Mouse (Mus musculus): ENCODE data around the gene P2rx1. TPM values are rescaled to one million over a fixed set of nuclear protein-coding genes. Genes with fewer than 3 reads are reported as not detected.

The P2rx1 gene
- polyA plus RNA-seq, 1 experiment from 2014 or later: 2.3 TPM

DNA sequence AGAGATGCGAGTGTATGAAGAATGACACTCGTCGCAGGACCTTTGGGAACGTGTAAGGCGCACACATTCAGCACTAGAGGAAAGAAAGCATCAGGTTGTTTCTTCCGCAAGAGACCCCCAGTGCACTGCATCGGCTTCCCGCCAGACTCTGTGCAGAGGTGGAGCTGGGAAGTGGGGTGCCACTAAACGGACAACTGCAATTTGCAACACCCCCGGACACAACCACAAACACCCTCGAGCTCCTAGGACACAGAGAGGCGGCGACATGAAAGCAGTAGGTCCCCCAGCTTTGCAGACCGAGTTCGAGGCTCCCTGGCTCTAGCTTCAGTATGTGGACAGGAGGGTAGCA, 38.2 kb upstream of the P2rx1 start:
- 4% methylated on average over 15 of the region's 15 CpGs for WGBS
- H3K36me3 ChIP-seq: no peaks in the 10 kb centered on the region
- H3K27me3 ChIP-seq (replicated peaks): peaks cover 44% of the 10 kb centered on the region
- peak overlapping the region; percentile 53 for H3K4me3 ChIP-seq
- H3K4me2 ChIP-seq: peak overlapping the region; percentile 72
- peaks cover 49% of the 10 kb centered on the region for H3K4me1 ChIP-seq
- H3K9me3 ChIP-seq: no peaks in the 10 kb centered on the region
- H3K27ac ChIP-seq (replicated peaks): no peak overlapping the region
- H3K9ac ChIP-seq: peak overlapping the region; percentile 61
- ATAC-seq (ENCODE audit: extremely low read depth, insufficient number of reproducible peaks, low FRiP score, low TSS enrichment): no peak

DNA sequence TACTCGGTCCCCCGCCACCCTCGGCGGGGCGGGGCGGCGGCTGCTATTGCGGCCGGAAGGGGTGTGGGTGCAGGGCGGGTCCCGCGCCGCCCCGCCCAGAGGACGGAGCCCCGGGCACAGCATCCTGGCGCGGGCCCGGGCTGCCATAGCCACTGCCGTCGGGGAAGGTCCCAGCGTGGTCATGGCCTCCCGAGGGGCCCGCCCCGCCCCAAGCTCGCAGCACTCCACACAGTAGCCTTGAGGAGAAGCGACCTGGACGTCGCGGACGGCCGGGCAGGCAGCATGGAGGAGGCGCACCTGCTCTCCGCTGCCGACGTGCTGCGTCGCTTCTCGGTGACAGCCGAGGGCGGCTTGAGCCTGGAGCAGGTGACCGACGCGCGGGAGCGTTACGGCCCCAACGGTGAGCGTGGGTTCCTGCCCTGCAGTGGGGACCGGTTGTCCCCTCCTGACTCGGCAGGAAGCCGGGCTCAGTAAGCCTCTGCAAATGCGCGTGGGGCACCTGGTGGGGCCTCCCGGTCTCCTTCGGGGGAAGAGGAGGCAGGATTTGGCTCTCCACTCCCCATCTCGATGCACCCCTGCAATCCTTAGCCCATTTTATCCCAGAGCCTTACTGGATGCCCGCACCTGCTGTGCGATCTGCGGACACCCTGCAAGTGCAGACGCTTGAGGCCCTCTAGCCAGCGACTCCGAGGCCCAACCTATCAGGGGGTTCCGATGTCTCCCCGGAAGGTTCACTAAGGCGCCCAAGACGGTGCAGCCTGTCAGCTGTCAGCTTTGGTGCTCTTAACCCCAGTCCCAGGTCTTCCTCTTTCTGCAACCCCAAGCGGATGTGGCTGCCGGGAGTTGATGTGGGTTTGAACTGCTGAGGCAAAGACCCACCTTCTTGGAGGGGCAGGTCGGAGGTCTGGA, 37.6 kb upstream of the P2rx1 start, which contains the start of gene Atp2a3:
Atp2a3 (plus strand) TSS at position 98 of the 909 bp plus-strand sequence.
- Histone ChIP-seq H3K36me3 (no peaks in the 10 kb centered on the region), H3K4me1 (peaks cover 49% of the 10 kb centered on the region), H3K4me2 (peak within 1 kb of the TSS; percentile 72), H3K9ac (peak within 1 kb of the TSS; percentile 61), H3K4me3 (peak within 1 kb of the TSS; percentile 53), H3K9me3 (no peaks in the 10 kb centered on the region), H3K27me3 (replicated peaks) (peaks cover 51% of the 10 kb centered on the region), H3K27ac (replicated peaks) (no peak within 1 kb of the TSS)
- WGBS: 4% methylated on average over 70 of the region's 70 CpGs
- ATAC-seq (ENCODE audit: extremely low read depth, insufficient number of reproducible peaks, low FRiP score, low TSS enrichment): peak; percentile 5; the same call in 1 of the 2 replicates

DNA sequence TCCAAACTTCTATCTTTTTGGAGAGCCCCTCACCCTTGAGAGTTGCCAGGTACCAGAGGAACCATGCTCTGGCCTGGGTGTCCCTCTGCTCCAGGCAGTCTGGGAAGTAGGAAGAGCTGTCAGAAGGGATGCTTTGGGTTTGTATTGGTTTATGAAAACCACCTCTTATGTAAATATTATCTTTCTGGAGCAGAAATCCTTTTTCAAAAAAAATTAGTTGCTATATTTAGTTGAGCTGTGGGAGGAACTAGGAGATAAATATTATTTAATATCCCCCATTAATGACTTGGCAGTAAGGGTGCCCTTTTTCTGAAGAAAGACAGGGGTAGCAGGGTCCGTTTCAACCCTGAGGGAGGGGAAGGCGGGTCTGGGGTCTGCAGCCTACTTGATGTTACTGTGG, 36.5 kb upstream of the P2rx1 start:
- H3K27me3 ChIP-seq (replicated peaks): peaks cover 53% of the 10 kb centered on the region
- WGBS: 68% methylated on average over 2 of the region's 2 CpGs
- H3K4me2 ChIP-seq: no peak overlapping the region
- peaks cover 49% of the 10 kb centered on the region for H3K4me1 ChIP-seq
- no peak overlapping the region for H3K9ac ChIP-seq
- H3K27ac ChIP-seq (replicated peaks): peak overlapping the region; percentile 12; the same call in 1 of the 2 replicates
- H3K36me3 ChIP-seq: no peaks in the 10 kb centered on the region
- no peak for ATAC-seq (ENCODE audit: extremely low read depth, insufficient number of reproducible peaks, low FRiP score, low TSS enrichment)
- H3K4me3 ChIP-seq: no peak overlapping the region
- H3K9me3 ChIP-seq: no peaks in the 10 kb centered on the region

DNA sequence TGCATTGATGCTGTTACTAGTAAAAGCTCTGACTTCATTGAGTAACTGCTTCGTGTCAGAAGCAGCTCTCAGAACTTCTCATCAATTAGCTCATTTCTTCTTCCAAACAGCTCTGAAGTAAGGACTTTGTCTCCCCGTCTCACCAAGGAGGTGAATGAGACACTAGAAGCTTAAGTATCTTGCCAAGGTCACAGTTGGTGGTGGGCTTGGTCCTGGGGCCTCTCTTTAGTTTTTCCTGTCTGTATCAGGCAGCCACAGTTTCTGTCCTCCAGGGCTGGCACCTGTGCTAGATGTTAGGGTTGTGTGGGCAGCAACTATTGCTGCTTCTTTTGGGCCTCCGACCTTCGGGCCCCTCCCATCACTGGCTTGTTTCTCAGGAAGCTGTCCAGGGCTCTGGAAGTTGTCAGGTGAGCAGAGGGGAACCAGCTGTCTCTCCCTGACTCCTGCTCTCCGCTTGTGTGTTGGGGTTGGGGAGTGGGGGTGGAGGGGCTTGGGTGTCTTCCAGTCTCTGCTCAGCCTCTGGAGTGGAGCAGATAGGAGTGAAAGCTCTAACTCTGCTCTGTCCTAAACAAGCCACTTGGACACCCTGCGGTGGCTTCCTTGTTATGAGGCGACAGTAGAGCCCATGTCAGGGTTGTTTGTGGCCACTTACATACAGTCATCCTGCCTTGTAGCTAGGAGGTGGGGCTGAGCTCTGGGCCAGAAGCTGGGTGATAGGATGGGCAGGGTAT, 35.7 kb upstream of the P2rx1 start:
- no peak for ATAC-seq (ENCODE audit: extremely low read depth, insufficient number of reproducible peaks, low FRiP score, low TSS enrichment)

DNA sequence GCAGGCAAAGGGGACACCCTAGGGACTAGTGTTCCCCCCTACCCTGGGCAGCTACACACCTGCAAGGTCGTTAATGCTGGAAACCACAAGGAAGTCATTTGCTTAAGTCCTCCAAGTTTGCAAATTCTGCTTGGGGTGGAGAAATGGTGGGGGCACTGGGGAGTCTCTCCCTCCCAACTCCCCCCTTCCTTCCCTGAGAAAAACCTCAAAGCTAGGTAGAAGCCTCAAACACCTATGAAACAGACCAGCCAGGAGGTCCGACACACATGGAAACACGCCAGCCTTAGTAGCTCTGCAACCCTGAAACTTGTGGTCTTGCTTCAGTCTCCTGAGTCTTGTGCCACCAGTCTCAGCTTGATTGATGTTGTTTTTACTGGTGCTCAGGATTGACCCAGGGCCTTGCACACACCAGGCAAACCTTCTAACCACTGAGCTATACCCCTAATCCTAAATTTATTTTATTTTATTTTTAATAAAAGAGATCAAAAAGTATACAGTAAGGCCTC, 35.1 kb upstream of the P2rx1 start:
- no peaks in the 10 kb centered on the region for H3K36me3 ChIP-seq
- H3K9ac ChIP-seq: no peak overlapping the region
- 56% methylated on average over 3 of the region's 3 CpGs for WGBS
- H3K27ac ChIP-seq (replicated peaks): peak overlapping the region; percentile 12
- H3K4me1 ChIP-seq: peaks cover 49% of the 10 kb centered on the region
- H3K9me3 ChIP-seq: no peaks in the 10 kb centered on the region
- no peak for ATAC-seq (ENCODE audit: extremely low read depth, insufficient number of reproducible peaks, low FRiP score, low TSS enrichment)
- peaks cover 57% of the 10 kb centered on the region for H3K27me3 ChIP-seq (replicated peaks)
- no peak overlapping the region for H3K4me2 ChIP-seq
- no peak overlapping the region for H3K4me3 ChIP-seq

More for the DNA sequence above, 35.7 kb upstream of the P2rx1 start:
- H3K9me3 ChIP-seq: no peaks in the 10 kb centered on the region
- no peak overlapping the region for H3K4me3 ChIP-seq
- H3K4me1 ChIP-seq: peaks cover 49% of the 10 kb centered on the region
- H3K27ac ChIP-seq (replicated peaks): peak overlapping the region; percentile 12
- H3K9ac ChIP-seq: no peak overlapping the region
- 34% methylated on average over 7 of the region's 7 CpGs for WGBS
- no peaks in the 10 kb centered on the region for H3K36me3 ChIP-seq
- peak overlapping the region; percentile 2; the same call in 1 of the 2 replicates for H3K4me2 ChIP-seq
- H3K27me3 ChIP-seq (replicated peaks): peaks cover 58% of the 10 kb centered on the region

DNA sequence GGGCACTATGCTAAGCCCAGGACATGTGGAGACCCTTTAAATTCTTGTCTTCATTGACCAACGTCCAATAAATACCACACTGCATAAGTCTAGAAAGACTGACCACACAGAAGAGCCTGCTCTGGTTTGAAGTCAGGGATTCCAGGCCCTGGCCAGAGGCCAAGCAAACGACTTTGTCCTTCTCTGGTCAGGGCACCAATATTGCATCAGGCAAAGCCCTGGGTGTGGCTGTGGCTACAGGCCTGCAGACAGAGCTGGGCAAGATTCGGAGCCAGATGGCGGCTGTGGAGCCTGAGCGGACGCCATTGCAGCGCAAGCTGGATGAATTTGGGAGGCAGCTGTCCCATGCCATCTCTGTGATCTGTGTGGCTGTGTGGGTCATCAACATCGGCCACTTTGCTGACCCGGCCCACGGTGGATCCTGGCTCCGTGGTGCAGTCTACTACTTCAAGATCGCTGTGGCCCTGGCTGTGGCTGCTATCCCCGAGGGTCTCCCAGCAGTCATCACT, 23.9 kb upstream of the P2rx1 start:
- peaks cover 64% of the 10 kb centered on the region for H3K27me3 ChIP-seq (replicated peaks)
- no peak overlapping the region for H3K27ac ChIP-seq (replicated peaks)
- H3K36me3 ChIP-seq: no peaks in the 10 kb centered on the region
- H3K4me1 ChIP-seq: no peaks in the 10 kb centered on the region
- no peak overlapping the region for H3K4me3 ChIP-seq
- no peaks in the 10 kb centered on the region for H3K9me3 ChIP-seq
- 76% methylated on average over 13 of the region's 13 CpGs for WGBS
- no peak overlapping the region for H3K4me2 ChIP-seq
- no peak for ATAC-seq (ENCODE audit: extremely low read depth, insufficient number of reproducible peaks, low FRiP score, low TSS enrichment)
- H3K9ac ChIP-seq: no peak overlapping the region

DNA sequence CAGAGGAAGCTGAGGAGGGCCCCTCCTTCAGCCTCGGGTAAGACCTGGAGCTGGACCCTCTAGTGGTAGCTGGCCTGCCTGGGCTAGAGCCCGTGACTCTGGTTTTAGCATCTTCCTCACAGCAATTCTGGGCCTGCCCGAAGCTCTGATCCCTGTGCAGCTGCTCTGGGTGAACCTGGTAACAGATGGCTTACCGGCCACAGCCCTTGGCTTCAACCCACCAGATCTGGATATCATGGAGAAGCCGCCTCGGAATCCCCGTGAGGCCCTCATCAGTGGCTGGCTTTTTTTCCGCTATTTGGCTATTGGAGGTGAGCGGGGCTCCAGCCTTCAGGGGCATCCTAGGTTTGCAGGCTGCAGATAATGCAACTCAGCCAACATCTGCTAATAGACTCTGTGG, 16.4 kb upstream of the P2rx1 start:
- no peak overlapping the region for H3K4me2 ChIP-seq
- no peak overlapping the region for H3K4me3 ChIP-seq
- ATAC-seq (ENCODE audit: extremely low read depth, insufficient number of reproducible peaks, low FRiP score, low TSS enrichment): no peak
- H3K36me3 ChIP-seq: no peaks in the 10 kb centered on the region
- peaks cover 26% of the 10 kb centered on the region; the same call in 1 of the 2 replicates for H3K27me3 ChIP-seq (replicated peaks)
- no peak overlapping the region for H3K9ac ChIP-seq
- H3K4me1 ChIP-seq: peaks cover 4% of the 10 kb centered on the region
- no peaks in the 10 kb centered on the region for H3K9me3 ChIP-seq
- H3K27ac ChIP-seq (replicated peaks): no peak overlapping the region
- 82% methylated on average over 9 of the region's 9 CpGs for WGBS

DNA sequence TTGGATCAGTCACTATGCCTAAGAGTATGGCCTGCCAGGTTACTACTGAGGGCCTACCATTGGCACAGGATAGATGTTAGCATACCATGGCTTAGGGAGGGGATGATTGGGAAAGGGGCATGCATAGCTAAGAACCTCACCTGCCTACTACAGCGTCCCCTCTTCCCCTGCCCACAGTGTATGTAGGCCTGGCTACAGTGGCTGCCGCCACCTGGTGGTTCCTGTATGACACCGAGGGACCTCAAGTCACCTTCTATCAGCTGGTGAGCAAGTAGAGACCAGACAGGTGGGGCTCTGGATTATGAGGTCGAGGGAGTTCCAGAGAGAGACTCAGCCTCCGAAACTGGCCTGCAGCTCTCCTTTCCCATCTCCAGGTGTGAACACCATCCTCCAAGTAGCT, 15.6 kb upstream of the P2rx1 start:
- no peak for ATAC-seq (ENCODE audit: extremely low read depth, insufficient number of reproducible peaks, low FRiP score, low TSS enrichment)
- Histone ChIP-seq H3K4me3 (no peak overlapping the region), H3K36me3 (no peaks in the 10 kb centered on the region), H3K9ac (no peak overlapping the region), H3K9me3 (no peaks in the 10 kb centered on the region), H3K27ac (replicated peaks) (no peak overlapping the region), H3K27me3 (replicated peaks) (peaks cover 20% of the 10 kb centered on the region; the same call in 1 of the 2 replicates), H3K4me2 (no peak overlapping the region), H3K4me1 (peaks cover 10% of the 10 kb centered on the region)
- WGBS: 43% methylated on average over 5 of the region's 5 CpGs

DNA sequence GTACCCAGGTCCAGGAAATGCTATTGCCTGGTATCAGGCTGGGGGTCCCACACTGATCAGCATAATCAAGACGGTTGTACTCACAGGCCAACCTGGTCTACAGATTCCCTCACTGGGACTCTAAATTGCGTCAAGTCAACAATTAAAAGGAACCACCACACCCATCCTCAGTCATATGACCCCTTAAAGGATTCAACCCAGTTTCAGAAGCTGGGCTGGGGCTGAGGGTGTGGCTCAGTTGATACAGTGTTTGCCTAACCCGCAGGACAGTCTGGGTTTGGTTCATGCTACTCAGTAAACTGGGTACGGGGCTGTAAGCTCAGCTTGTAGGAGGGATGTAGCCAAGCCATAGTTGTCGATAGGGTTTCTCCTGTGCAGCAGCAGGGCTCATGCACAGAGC, 12.2 kb upstream of the P2rx1 start:
- H3K36me3 ChIP-seq: no peaks in the 10 kb centered on the region
- H3K4me1 ChIP-seq: peaks cover 37% of the 10 kb centered on the region
- H3K27ac ChIP-seq (replicated peaks): no peak overlapping the region
- no peak overlapping the region for H3K4me2 ChIP-seq
- H3K27me3 ChIP-seq (replicated peaks): 0 out of 2 replicates have a peak, but pooled peaks cover 3% of the 10 kb centered on the region
- no peaks in the 10 kb centered on the region for H3K9me3 ChIP-seq
- H3K4me3 ChIP-seq: no peak overlapping the region
- 78% methylated on average over 5 of the region's 5 CpGs for WGBS
- no peak overlapping the region for H3K9ac ChIP-seq
- ATAC-seq (ENCODE audit: extremely low read depth, insufficient number of reproducible peaks, low FRiP score, low TSS enrichment): no peak

DNA sequence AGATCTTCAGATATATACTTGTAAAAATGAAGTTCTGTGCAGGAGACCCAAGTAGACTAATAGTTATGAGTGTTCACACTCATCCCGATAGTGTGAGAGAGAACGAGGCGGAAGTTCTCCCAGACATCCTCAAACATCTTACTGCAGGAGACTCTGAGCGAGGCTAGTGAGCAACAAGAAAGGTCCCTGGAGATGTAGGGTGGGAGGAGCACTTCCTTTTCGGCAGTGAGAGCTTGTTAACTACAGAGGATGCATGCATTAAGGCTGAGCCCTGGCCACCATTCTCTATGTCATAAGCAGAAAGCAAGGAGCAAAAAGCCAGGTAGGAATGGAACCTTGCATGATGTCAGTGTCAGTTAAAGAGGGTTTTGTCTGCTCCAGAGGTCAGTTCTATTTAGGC, 11.7 kb upstream of the P2rx1 start:
- no peak overlapping the region for H3K9ac ChIP-seq
- H3K4me2 ChIP-seq: no peak overlapping the region
- WGBS: 56% methylated on average over 5 of the region's 5 CpGs
- H3K4me3 ChIP-seq: no peak overlapping the region
- no peaks in the 10 kb centered on the region for H3K9me3 ChIP-seq
- 0 out of 2 replicates have a peak, but pooled peaks cover 3% of the 10 kb centered on the region for H3K27me3 ChIP-seq (replicated peaks)
- H3K4me1 ChIP-seq: peaks cover 42% of the 10 kb centered on the region
- no peak overlapping the region for H3K27ac ChIP-seq (replicated peaks)
- H3K36me3 ChIP-seq: no peaks in the 10 kb centered on the region
- no peak for ATAC-seq (ENCODE audit: extremely low read depth, insufficient number of reproducible peaks, low FRiP score, low TSS enrichment)

DNA sequence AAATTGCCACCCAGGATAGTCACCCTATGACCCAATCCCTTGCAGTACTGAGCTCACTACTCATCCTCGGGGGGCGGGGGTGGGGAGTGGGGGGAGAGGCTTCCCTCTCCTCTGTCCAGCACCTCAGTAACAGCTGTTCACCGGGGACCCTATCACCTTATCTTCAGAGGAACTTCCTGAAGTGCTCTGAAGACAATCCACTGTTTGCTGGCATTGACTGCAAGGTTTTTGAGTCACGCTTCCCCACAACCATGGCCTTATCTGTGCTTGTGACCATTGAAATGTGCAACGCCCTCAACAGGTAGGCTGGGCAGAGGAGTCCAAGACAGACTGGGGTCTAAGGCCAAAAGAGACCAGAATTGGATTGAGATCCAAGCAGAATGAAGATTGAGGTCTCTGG, 11.1 kb upstream of the P2rx1 start:
- H3K9me3 ChIP-seq: no peaks in the 10 kb centered on the region
- no peak for ATAC-seq (ENCODE audit: extremely low read depth, insufficient number of reproducible peaks, low FRiP score, low TSS enrichment)
- H3K27me3 ChIP-seq (replicated peaks): 0 out of 2 replicates have a peak, but pooled peaks cover 5% of the 10 kb centered on the region
- no peak overlapping the region for H3K27ac ChIP-seq (replicated peaks)
- peaks cover 45% of the 10 kb centered on the region for H3K4me1 ChIP-seq
- H3K4me3 ChIP-seq: no peak overlapping the region
- no peak overlapping the region for H3K4me2 ChIP-seq
- WGBS: 42% methylated on average over 5 of the region's 5 CpGs
- no peaks in the 10 kb centered on the region for H3K36me3 ChIP-seq
- H3K9ac ChIP-seq: no peak overlapping the region

Measured in heart, embryonic 13.5 days (tissue).